Mouse (Mus musculus) embryonic facial prominence, embryonic 14.5 days (tissue): ENCODE results near the gene Inha. TPM values are rescaled to one million over a fixed set of nuclear protein-coding genes. Genes with fewer than 3 reads are reported as not detected.

Source experiments
- ATAC-seq: fragments of 200-750 bp; cut with Nextera tagmentation; 2 replicates; pipeline ENCODE4 v1.8.0; 2017; ENCODE audit warnings: low read depth, moderate number of reproducible peaks, moderate TSS enrichment
- DNase-seq: peaks from one replicate; pipeline ENCODE4 v3.0.0-alpha.2; 2015; ENCODE audit warnings: low spot score
- H3K27ac ChIP-seq: fragments of 300-500 bp; sonication (generic); replicated peaks from 2 replicates; pipeline ENCODE4 v1.5.1; 2014; ENCODE audit warnings: low read depth, mild to moderate bottlenecking, low read length, moderate library complexity
- H3K27me3 ChIP-seq: fragments of 300-500 bp; sonication (generic); replicated peaks from 2 replicates; pipeline ENCODE4 v1.6.1; 2014; ENCODE audit warnings: low read length; ENCODE audit not compliant: control insufficient read depth, insufficient read depth
- H3K36me3 ChIP-seq: fragments of 300-500 bp; sonication (generic); 2 replicates; pipeline ENCODE4 v1.6.1; 2014; ENCODE audit warnings: low read length, mixed read lengths; ENCODE audit not compliant: control insufficient read depth, insufficient read depth
- H3K4me1 ChIP-seq: fragments of 300-500 bp; sonication (generic); 2 replicates; pipeline ENCODE4 v1.6.1; 2014; ENCODE audit warnings: antibody characterized with exemption, low read length; ENCODE audit not compliant: control insufficient read depth, insufficient read depth
- H3K4me2 ChIP-seq: fragments of 300-500 bp; sonication (generic); 2 replicates; pipeline ENCODE4 v1.6.1; 2014; ENCODE audit warnings: low read depth, mild to moderate bottlenecking, low read length, moderate library complexity, mixed read lengths
- H3K4me3 ChIP-seq: fragments of 300-500 bp; sonication (generic); 2 replicates; pipeline ENCODE4 v1.5.1; 2014; ENCODE audit warnings: low read depth, mild to moderate bottlenecking, low read length
- H3K9ac ChIP-seq: fragments of 300-500 bp; sonication (generic); 2 replicates; pipeline ENCODE4 v1.6.1; 2014; ENCODE audit warnings: low read depth, mild to moderate bottlenecking, low read length, moderate library complexity, mixed read lengths
- H3K9me3 ChIP-seq: fragments of 300-500 bp; sonication (generic); 2 replicates; pipeline ENCODE4 v1.6.1; 2016; ENCODE audit warnings: low read length; ENCODE audit not compliant: control insufficient read depth
- WGBS: fragments of 180-500 bp; shearing (Covaris S2); extraction: QIAGEN DNeasy Blood & Tissue Kit; methylation state at CpG from one replicate; pipeline ENCODE4 v1.1.7; 2014; 5-methylcytosine and 5-hydroxymethylcytosine counted together
- polyA plus RNA-seq: library from polyadenylated mRNA; unstranded; fragments of >200 nt; fragmentation: Nextera tagmentation; extraction: Ambion mirVana; gene quantifications from 2 replicates; pipeline ENCODE4 v1.2.1, GENCODE M21; 2014

The Inha gene
- polyA plus RNA-seq, 1 experiment from 2014 or later: 5.9 TPM

DNA sequence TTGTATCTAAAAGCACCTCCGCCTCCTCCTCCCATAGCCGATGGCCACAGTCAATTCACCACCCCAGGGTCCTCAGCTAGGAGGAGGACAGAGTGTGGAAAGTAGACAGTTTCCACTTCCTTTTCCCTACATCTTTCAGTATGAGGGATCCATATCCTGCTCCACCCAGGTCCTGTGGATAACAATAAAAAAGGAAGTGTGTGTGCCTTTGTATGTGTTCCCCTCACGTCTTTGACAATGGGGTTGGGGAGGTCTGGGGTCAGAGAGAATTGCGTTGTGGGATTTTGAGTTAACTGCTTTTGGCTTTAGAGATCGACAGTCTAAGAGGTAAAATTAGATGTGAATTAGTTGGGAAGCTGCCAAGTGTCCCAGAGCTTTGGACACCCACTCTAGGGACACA is 3.3 kb downstream of the Inha start:
- DNase-seq: no peak
- Histone ChIP-seq H3K4me3 (no peak overlapping the region), H3K36me3 (no peaks in the 10 kb centered on the region), H3K9me3 (no peaks in the 10 kb centered on the region), H3K27me3 (no peaks in the 10 kb centered on the region), H3K4me2 (no peak overlapping the region), H3K27ac (no peak overlapping the region), H3K9ac (no peak overlapping the region), H3K4me1 (peaks cover 15% of the 10 kb centered on the region)
- ATAC-seq: no peak
- 71% methylated on average over 5 of the region's 5 CpGs for WGBS

DNA sequence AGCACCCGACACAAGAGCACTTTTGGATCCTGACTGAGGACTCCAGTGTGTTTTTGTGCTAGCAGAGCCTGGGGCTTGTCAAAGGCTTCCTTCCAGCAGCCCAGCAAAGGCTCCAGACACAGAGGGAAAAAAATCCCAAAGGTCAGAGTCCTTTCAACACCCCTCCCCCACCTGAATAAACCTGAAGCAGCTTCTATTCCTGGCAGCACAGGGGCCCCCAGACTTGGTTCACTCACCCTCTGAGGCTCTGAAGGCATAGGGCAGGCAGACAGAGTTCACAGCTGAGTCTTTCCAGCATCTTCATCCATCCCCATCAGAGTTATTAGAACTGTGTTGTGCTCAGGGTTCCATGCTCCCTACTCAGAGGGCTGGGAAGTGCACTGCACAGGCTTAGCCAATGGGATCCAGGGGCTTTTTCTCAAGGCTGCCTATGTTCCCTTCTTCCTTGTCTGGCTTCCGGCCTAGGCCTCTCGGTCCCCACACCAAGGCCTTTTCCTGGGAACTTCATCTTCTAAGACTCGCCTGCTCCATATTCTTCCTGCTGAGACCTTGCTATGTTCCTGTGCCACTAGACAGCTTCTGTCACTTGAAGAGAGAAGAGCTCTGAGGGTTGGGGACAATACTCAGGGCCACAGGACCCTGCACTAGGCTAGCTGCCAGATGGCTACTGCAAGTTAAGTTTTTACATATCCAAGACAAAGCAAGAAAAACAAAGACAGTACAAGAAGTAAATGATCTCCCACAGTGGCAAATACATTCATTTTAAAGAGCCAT is 4.7 kb downstream of the Inha start:
- no peaks in the 10 kb centered on the region for H3K27me3 ChIP-seq
- no peak overlapping the region for H3K9ac ChIP-seq
- no peaks in the 10 kb centered on the region for H3K9me3 ChIP-seq
- ATAC-seq (no peak), DNase-seq (no peak)
- no peak overlapping the region for H3K27ac ChIP-seq
- WGBS: 48% methylated on average over 4 of the region's 4 CpGs
- no peak overlapping the region for H3K4me3 ChIP-seq
- H3K4me1 ChIP-seq: peaks cover 11% of the 10 kb centered on the region
- no peak overlapping the region for H3K4me2 ChIP-seq
- H3K36me3 ChIP-seq: no peaks in the 10 kb centered on the region

DNA sequence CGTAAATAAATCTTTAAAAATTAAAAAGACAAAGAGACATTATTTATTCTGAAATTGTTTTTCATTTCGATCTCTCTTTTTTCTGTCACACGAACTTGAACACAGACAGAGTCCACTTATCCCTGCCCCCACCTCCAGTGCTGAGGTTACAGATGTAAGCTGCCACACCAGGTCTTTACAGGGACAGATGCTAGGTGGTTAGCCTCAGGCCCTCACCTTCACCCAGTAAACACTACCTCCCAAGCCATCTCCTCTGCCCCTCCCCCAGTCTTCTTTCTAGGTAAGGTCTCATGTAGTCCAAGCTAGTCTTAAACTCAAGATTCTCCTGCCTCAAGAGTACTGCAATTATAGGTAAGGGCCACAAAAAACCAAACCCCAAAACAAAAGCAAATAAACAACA is 5.7 kb downstream of the Inha start:
- ATAC-seq: no peak
- H3K9ac ChIP-seq: no peak overlapping the region
- DNase-seq: no peak
- H3K27me3 ChIP-seq: no peaks in the 10 kb centered on the region
- no peak overlapping the region for H3K27ac ChIP-seq
- no peaks in the 10 kb centered on the region for H3K9me3 ChIP-seq
- H3K36me3 ChIP-seq: no peaks in the 10 kb centered on the region
- no peak overlapping the region for H3K4me2 ChIP-seq
- peaks cover 2% of the 10 kb centered on the region; the same call in 1 of the 2 replicates for H3K4me1 ChIP-seq
- no peak overlapping the region for H3K4me3 ChIP-seq
- WGBS: 88% methylated on average over 3 of the region's 3 CpGs

DNA sequence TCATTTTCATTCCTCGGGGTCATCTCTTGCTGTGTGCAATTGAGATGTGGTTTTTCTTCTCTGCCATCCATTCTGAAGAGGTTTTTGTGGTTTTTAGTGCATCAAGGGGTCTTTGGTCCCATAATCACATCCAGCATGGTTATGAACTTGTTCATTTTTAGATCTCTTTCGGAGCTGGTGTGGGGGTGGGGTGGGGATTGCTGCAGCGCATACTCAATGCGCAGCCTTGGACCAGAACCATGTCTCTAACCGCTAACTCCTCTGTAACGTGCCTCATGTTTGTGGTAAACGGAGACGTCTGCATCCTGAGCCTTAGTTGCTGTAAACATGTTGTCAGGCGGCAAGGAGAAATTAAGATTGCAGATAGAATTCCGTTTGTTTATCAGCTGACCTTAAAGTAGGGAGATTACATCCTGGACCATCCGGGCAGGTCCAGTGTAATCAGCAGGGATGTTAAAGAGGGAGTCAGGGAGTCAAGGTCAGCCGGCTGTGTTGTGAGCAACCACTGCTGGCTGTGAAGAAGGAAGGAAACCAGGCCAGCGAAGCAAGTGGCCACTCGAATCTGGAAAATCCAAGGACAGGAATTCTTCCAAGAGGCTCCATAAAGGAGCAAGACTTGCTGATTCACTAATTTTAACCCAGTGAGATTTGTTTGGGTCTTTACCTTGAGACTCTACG is 10.0 kb downstream of the Inha start:
- Histone ChIP-seq H3K27ac (0 out of 2 replicates have a peak overlapping the region, but pooled peaks have one; percentile 33), H3K9ac (no peak overlapping the region), H3K36me3 (no peaks in the 10 kb centered on the region), H3K9me3 (no peaks in the 10 kb centered on the region), H3K27me3 (no peaks in the 10 kb centered on the region), H3K4me3 (no peak overlapping the region), H3K4me2 (no peak overlapping the region), H3K4me1 (peaks cover 17% of the 10 kb centered on the region; the same call in 1 of the 2 replicates)
- 59% methylated on average over 15 of the region's 15 CpGs for WGBS
- DNase-seq (peak; percentile 58), ATAC-seq (no peak)

DNA sequence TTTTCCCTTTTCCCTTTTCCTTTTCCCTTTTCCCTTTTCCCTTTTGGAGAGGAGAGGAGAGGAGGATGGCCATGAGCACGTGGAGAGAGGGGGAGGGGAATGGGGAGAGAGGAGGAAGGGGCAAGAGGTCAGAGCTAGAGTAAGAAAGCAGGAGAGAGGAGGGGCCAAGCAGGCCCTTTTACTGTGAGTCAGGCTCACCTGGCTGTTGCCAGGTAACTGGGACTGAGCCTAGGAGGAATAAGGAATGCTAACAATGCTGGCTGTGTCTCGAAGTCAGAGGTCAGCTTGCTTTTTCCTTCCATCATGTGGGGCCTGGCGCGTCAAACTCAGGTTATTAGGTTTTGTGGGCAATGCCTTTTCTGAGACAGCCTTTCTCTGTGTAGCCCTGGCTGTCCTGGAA is 11.1 kb downstream of the Inha start:
- peaks cover 25% of the 10 kb centered on the region for H3K4me1 ChIP-seq
- no peak overlapping the region for H3K4me2 ChIP-seq
- 47% methylated on average over 4 of the region's 4 CpGs for WGBS
- H3K9ac ChIP-seq: no peak overlapping the region
- ATAC-seq (no peak), DNase-seq (no peak)
- no peaks in the 10 kb centered on the region for H3K36me3 ChIP-seq
- no peaks in the 10 kb centered on the region for H3K27me3 ChIP-seq
- H3K4me3 ChIP-seq: no peak overlapping the region
- H3K9me3 ChIP-seq: no peaks in the 10 kb centered on the region
- H3K27ac ChIP-seq: peak overlapping the region; percentile 55

DNA sequence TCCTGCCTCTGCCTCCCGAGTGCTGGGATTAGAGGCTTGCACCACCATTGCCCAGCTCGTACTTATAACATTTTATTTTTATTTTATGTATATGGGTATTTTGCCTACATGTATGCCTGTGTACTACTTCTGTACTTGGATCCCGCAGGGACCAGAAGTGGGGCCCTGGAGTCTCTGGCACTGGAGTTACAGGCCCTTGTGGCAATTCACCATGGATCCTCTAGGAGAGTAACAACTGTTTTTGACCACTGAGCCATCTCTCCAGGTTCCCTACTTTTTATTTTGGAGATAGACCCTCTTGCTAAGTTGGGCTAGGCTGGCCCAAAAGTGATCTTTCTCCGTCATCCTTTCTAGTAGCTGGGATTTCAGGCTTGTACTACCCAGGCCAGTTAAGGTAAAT is 11.6 kb downstream of the Inha start:
- 94% methylated on average over 4 of the region's 4 CpGs for WGBS
- no peak overlapping the region for H3K4me3 ChIP-seq
- H3K9ac ChIP-seq: no peak overlapping the region
- no peaks in the 10 kb centered on the region for H3K36me3 ChIP-seq
- H3K27ac ChIP-seq: peak overlapping the region; percentile 55
- no peaks in the 10 kb centered on the region for H3K27me3 ChIP-seq
- no peaks in the 10 kb centered on the region for H3K9me3 ChIP-seq
- no peak overlapping the region for H3K4me2 ChIP-seq
- peaks cover 25% of the 10 kb centered on the region for H3K4me1 ChIP-seq
- no peak for ATAC-seq
- no peak for DNase-seq

DNA sequence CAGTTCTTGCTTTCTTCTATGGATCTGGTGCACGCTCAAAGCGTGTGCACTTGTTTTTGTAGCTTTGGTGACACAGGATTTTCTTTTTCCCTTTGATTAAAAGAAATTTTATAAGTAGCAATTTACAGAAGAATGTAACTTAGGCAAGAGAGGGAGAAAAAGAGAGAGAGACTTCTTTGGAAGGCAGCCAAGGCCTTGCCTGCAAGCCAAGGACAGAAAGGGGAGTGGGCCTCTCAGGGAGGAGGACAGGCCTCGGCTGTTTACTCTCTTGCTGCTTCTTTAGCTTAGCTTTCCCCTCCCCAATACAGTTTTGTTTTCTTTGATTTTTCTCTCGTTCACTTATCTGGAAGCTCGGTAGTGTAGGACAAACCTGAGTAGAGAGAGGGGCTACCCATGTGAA is 12.7 kb downstream of the Inha start:
- DNase-seq: peak; percentile 83

DNA sequence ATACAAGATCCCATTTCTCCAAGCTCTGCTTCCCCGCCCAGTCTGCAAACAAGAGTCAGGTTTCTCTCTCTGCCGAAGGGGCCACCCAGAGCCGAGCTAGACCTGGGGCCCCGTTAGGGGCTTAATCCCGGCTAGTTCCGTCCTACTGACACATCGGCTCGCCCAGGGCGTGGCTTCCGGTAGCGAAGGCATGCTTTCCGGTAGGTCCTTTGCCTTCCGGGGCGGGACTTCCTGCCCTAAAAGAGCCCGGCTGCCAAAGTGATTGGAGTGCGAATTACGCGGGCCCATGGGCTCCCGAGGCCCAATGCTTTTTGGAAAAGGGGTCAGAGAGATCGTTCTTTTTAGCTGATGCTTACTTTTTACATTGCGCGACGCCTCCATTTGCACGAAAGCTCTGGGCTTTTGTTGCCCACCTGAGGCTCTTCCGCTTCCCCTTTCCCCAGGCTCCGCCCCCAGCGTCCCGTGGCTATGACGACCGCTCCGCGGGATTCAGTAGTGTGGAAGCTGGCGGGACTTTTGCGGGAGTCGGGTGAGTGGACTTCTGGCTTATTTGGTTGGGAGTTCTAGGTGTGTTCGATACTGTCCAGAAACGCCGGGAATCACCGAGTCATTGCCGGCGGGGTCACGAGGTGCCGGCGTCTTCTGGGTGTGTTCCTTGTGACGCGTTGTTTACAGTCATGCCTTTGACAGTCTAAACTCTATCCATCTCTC is 14.6 kb downstream of the Inha start, which contains the start of gene Stk11ip:
Stk11ip (plus strand) TSS at position 209 of the 711 bp plus-strand sequence.
- WGBS: under 1% methylated on average over 46 of the region's 46 CpGs
- Histone ChIP-seq H3K27me3 (no peaks in the 10 kb centered on the region), H3K9ac (peak within 1 kb of the TSS; percentile 66), H3K27ac (peak within 1 kb of the TSS; percentile 98), H3K4me1 (peaks cover 25% of the 10 kb centered on the region), H3K9me3 (no peaks in the 10 kb centered on the region), H3K4me2 (peak within 1 kb of the TSS; percentile 80), H3K4me3 (peak within 1 kb of the TSS; percentile 66), H3K36me3 (peaks cover 7% of the 10 kb centered on the region; the same call in 1 of the 2 replicates)
- DNase-seq (peak; percentile 100), ATAC-seq (peak; percentile 99)

More for the DNA sequence above, 12.7 kb downstream of the Inha start:
- no peaks in the 10 kb centered on the region for H3K36me3 ChIP-seq
- no peak overlapping the region for H3K9ac ChIP-seq
- H3K4me3 ChIP-seq: no peak overlapping the region
- peak overlapping the region; percentile 98 for H3K27ac ChIP-seq
- peaks cover 25% of the 10 kb centered on the region for H3K4me1 ChIP-seq
- WGBS: 43% methylated on average over 5 of the region's 5 CpGs
- no peak for ATAC-seq
- H3K9me3 ChIP-seq: no peaks in the 10 kb centered on the region
- H3K4me2 ChIP-seq: no peak overlapping the region
- H3K27me3 ChIP-seq: no peaks in the 10 kb centered on the region
